Mouse (Mus musculus): ENCODE data around the gene Sept7. TPM values are rescaled to one million over a fixed set of nuclear protein-coding genes. Genes with fewer than 3 reads are reported as not detected.
"Not testable (repeated sequence)": the region's sequence is repeated elsewhere in the genome, so short reads cannot be mapped to it uniquely, and the experiment has no call there.

Gene Sept7
- 100 to 1,000 TPM; 381 to 384 TPM for total RNA-seq (2021)

- peak; percentile 99 to 100 for DNase-seq (ENCODE audit: low spot score in 2 of 2)
- intact Hi-C loops (cut with DNase I): loop anchor here (2.0 to 5.0 kb wide), 3 partner anchors 45 to 100 kb away; partner anchors contain the start of gene Herpud2
Observed at GRCm38 (mm10) chr9:25252283-25252726, at the start of gene Sept7. Gene Sept7, plus strand, starts transcription at chr9:25252439.

- DNase-seq (ENCODE audit: low spot score in 2 of 2): peak; percentile 62 to 63
Observed at GRCm38 (mm10) chr9:25208087-25208803, 44.0 kb upstream of the Sept7 start.

GRCm38 (mm10) chr9:25212309-25213163 is 39.7 kb upstream of the Sept7 start:
- DNase-seq (ENCODE audit: low spot score in 2 of 2): no peak
- intact Hi-C loops (cut with DNase I): no loop called here

More at GRCm38 (mm10) chr9:25208087-25208803, 44.0 kb upstream of the Sept7 start:
- intact Hi-C loops (cut with DNase I): loop anchor here (5.0 kb wide), 1 partner anchor 44 kb away; the partner anchor contains the start of gene Sept7

GRCm38 (mm10) chr9:25213164-25213557 is 39.1 kb upstream of the Sept7 start:
- DNase-seq (ENCODE audit: low spot score in 2 of 2): no peak
- intact Hi-C loops (cut with DNase I): no loop called here

- DNase-seq (ENCODE audit: low spot score in 2 of 2): no peak
- intact Hi-C loops (cut with DNase I): no loop called here
Observed at GRCm38 (mm10) chr9:25215411-25215810, 36.8 kb upstream of the Sept7 start.

- intact Hi-C loops (cut with DNase I): no loop called here
- DNase-seq (ENCODE audit: low spot score in 2 of 2): no peak
Observed at GRCm38 (mm10) chr9:25216210-25216609, 36.0 kb upstream of the Sept7 start.

- intact Hi-C loops (cut with DNase I): no loop called here
- DNase-seq (ENCODE audit: low spot score in 2 of 2): no peak
Observed at GRCm38 (mm10) chr9:25218954-25219353, 33.3 kb upstream of the Sept7 start.

GRCm38 (mm10) chr9:25219882-25220281 is 32.4 kb upstream of the Sept7 start:
- DNase-seq (ENCODE audit: low spot score in 2 of 2): no peak
- intact Hi-C loops (cut with DNase I): no loop called here

- DNase-seq (ENCODE audit: low spot score in 2 of 2): no peak
- intact Hi-C loops (cut with DNase I): no loop called here
Observed at GRCm38 (mm10) chr9:25224959-25225358, 27.3 kb upstream of the Sept7 start.

- no peak for DNase-seq (ENCODE audit: low spot score in 2 of 2)
- intact Hi-C loops (cut with DNase I): no loop called here
Observed at GRCm38 (mm10) chr9:25229740-25230139, 22.5 kb upstream of the Sept7 start.

GRCm38 (mm10) chr9:25230213-25231039 is 21.8 kb upstream of the Sept7 start:
- intact Hi-C loops (cut with DNase I): no loop called here
- DNase-seq (ENCODE audit: low spot score in 2 of 2): no peak

GRCm38 (mm10) chr9:25241065-25241464 is 11.2 kb upstream of the Sept7 start:
- intact Hi-C loops (cut with DNase I): no loop called here
- DNase-seq (ENCODE audit: low spot score in 2 of 2): no peak

- intact Hi-C loops (cut with DNase I); DNase-seq (ENCODE audit: low spot score in 2 of 2): not testable (repeated sequence)
Observed at GRCm38 (mm10) chr9:25241783-25242182, 10.5 kb upstream of the Sept7 start.

GRCm38 (mm10) chr9:25242266-25242665 is 10.0 kb upstream of the Sept7 start:
- intact Hi-C loops (cut with DNase I): no loop called here
- no peak for DNase-seq (ENCODE audit: low spot score in 2 of 2)

- intact Hi-C loops (cut with DNase I): no loop called here
Observed at GRCm38 (mm10) chr9:25243926-25244657, 8.1 kb upstream of the Sept7 start.

GRCm38 (mm10) chr9:25245125-25245524 is 7.1 kb upstream of the Sept7 start:
- no peak for DNase-seq (ENCODE audit: low spot score in 2 of 2)
- intact Hi-C loops (cut with DNase I): no loop called here

More at GRCm38 (mm10) chr9:25243926-25244657, 8.1 kb upstream of the Sept7 start:
- no peak for DNase-seq (ENCODE audit: low spot score in 2 of 2)

GRCm38 (mm10) chr9:25246508-25246907 is 5.7 kb upstream of the Sept7 start:
- no peak for DNase-seq (ENCODE audit: low spot score in 2 of 2)

GRCm38 (mm10) chr9:25251174-25251573 is 1.1 kb upstream of the Sept7 start:
- intact Hi-C loops (cut with DNase I): loop anchor here (5.0 kb wide), 2 partner anchors 44 to 99 kb away; partner anchors contain the start of gene Herpud2
- no peak for DNase-seq (ENCODE audit: low spot score in 2 of 2)

More at GRCm38 (mm10) chr9:25246508-25246907, 5.7 kb upstream of the Sept7 start:
- intact Hi-C loops (cut with DNase I): no loop called here
